Mouse (Mus musculus): ENCODE results near the gene Klf1.

GRCm38 (mm10) chr8:84911854-84912253 lies 10.1 kb downstream of the Klf1 start:
- TF ChIP-seq CTCF (IDR thresholded peaks at IDR 0.05; ENCODE audit: low read depth) (no peak), EP300 (optimal IDR thresholded peaks at IDR 0.05) (no peak)

Data from stomach, postnatal 0 days (tissue).